Mouse (Mus musculus) layer of hippocampus, adult 18-20 months (tissue): ENCODE measurements around the gene Smg6. TPM values are rescaled to one million over a fixed set of nuclear protein-coding genes. Genes with fewer than 3 reads are reported as not detected.

Experiments
- DNase-seq, 2 experiments: peaks; one replicate each; pipeline ENCODE4 v3.0.0; 2022; ENCODE audit warnings: low spot score in 2 of 2
- long read RNA-seq: library from polyadenylated mRNA; stranded (forward); transcript quantifications from one replicate; pipeline ENCODE4 v2.0.0, GENCODE M21; 2021
- total RNA-seq, 2 experiments: library from RNA; stranded (reverse); gene quantifications; 2 replicates each; pipeline ENCODE4 v1.2.3; 2021

Gene Smg6
- 10 to 100 TPM; 35.0 to 36.0 TPM for total RNA-seq
- long read RNA-seq, full-length matches to known transcripts, result 20 of 45 reads
- long read RNA-seq, partial matches to known transcripts, result 11 of 45 reads
- long read RNA-seq, other reads (novel, unspliced or antisense), result 14 of 45 reads

- DNase-seq, result peak; percentile 87 to 94
Observed at GRCm38 (mm10) chr11:74925577-74926387, at the start of gene Smg6, which contains the start of gene Srr. TSS of gene Smg6 (plus strand) at chr11:74925823. TSS of gene Srr (minus strand) at chr11:74925948.

GRCm38 (mm10) chr11:74876801-74877200, 48.8 kb upstream of the Smg6 start:
- DNase-seq, result peak; percentile 78 to 81

GRCm38 (mm10) chr11:74880999-74881398, 44.6 kb upstream of the Smg6 start:
- no peak for DNase-seq

GRCm38 (mm10) chr11:74881979-74882378, 43.6 kb upstream of the Smg6 start:
- peak; percentile 55 to 70 for DNase-seq

DNA sequence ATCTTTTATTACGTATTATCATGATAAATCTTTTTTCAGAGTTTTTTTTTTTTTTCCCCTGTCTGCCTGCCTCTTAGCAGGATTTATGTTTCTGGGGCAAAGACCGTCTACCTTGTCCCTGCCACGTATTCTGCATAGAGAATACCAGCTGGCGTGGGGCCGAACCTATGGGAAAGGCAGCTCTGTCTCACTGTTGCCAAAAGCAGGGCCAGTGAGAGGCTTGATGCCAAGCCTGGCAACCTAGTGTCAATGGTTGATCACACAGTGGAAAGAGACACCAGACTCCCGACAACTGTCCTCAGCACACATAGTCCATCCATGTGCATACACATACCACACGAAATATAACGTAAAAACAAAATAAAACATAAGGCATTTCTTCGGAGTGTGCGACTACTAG, 42.5 kb upstream of the Smg6 start:
- no peak for DNase-seq

DNA sequence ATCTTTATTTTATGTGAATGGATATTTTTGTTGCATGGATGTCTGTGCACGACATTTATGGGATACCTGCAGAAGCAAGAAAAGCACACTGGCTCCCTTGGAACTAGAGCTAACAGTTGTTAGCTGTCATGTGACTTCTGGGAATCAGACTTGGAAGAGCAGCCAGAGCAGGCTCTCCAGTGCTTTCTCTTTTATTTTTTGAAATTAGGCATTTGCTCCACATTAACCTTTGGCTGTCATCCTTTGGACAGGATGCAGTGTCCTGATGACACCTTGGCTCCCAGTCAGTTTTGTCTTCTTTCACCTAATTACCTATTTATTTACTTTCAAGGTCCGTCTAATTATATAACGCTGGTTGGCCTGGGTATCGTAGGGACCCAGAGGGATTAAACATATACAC, 31.0 kb upstream of the Smg6 start:
- DNase-seq, result no peak

GRCm38 (mm10) chr11:74895980-74896900, 29.4 kb upstream of the Smg6 start:
- peak; percentile 40 to 68 for DNase-seq

DNA sequence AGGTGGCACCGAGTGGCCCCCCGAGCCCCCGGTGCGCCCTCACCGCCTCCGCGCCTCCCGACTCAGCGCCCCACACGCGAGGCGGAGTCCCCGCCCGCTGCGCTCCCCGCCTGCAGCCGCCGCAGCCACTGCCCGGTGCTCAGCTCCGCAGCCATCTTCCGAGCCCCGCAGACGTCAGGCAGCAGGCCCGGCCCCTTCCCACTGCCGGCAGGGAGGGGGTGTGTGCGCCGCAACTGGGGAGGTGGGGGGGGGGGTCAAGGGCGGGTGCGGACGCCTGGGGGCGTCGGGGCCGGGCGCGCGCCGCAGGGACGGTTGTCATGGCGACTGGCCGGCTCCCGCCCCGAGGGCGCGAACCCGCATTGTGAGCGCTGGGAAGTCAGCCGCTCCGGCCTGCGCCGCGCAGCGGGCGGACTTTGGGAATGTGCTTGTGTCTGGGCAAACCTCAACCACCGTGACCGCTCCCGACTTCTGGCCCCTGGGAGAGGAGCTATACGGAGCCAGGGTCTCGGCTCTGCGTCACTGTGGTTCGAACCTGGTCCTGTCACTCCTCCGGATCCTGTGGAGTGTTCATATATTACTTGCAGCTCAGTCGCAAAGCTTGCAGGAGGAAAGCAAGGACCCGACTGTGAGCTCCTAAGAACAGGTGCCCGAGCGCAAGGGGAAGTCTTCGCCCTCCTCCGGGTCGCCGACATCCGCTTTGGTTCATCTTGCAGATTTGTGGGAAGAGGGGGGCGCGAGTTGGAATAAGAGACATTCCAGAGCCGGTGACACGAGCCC, 28.5 kb upstream of the Smg6 start, which contains the start of gene Sgsm2:
Gene Sgsm2, minus strand, starts transcription at position 160 of the 777 bp plus-strand sequence.
- DNase-seq, result peak; percentile 62 to 70

DNA sequence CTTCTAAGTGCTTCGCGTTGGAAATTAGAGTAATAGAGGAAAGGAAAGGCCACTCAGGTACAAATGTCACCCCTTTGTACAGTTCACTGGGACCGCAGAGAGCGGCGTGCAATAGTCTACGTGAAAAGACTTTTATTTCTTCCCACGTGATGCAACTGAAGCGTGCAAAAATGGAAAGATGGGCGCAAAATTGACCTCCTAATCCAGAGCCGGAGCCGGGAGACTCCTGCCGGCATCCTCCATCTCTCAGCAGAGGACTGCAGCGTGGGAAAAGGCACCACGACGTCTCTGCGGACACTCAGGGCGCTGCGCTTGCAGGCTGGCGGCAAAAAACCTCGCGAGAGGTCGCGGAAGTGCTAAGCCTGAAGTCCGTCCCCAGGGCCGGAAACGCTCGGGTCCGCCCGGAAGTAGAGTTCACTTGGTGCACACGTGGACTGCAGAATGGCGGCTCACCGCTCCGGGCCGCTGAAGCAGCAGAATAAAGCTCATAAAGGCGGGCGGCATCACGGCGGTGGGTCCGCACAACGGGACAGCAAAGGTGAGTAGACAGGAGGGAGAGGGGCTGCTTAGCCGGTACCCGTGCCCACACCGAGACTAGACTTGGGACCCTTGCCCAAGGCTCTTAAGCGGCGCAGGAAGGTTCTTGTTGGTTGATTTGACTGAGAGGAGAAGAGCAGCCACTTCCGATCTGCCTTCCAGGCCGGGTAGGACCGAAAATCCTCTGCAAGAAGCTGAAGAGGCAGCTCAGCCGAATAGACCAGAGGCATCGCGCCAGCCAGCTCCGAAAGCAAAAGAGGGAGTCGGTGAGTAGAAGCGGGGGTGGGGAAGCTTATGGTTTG, 27.7 kb upstream of the Smg6 start, which contains the start of gene Tsr1:
Gene Tsr1, plus strand, starts transcription at position 394 of the 839 bp plus-strand sequence.
- DNase-seq, result peak; percentile 78 to 90

DNA sequence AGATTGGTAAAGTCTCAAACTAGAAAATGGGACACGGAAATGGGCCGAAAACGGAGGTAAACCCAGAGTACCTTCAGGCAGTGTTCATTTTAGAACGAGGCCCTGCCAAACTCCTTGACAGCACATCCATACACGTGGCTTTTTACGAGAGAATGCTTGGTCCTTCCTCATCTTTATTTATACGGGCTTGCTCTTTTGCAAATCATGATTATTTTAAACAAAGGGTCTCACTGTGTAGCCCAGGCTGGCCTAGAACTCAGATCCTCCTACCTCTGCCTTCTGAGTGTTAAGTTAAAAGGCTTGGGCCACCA, 27.2 kb upstream of the Smg6 start:
- DNase-seq, result no peak

DNA sequence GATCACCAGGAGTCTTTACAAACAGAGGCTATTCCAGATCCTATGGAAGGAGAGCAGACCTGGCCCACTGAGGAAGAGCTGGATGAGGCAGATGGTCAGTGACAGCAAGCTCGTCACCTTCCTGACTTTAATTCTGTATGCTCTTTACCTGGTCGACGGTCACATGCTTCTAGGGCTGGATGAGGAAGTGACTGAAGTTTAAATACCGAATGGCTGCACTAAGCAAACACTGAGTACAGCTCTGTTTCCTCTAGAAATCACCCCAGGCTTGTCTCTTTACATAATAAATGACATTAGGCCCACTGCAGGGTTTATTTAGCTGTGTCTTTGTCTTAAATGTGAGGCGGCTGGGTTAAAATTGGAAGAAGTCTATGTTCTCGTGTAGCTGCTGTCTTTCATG, 24.1 kb upstream of the Smg6 start:
- DNase-seq, result no peak

GRCm38 (mm10) chr11:74902416-74902815, 23.2 kb upstream of the Smg6 start:
- DNase-seq, result no peak

- DNase-seq, result no peak
Observed at GRCm38 (mm10) chr11:74907850-74908249, 17.8 kb upstream of the Smg6 start.

DNA sequence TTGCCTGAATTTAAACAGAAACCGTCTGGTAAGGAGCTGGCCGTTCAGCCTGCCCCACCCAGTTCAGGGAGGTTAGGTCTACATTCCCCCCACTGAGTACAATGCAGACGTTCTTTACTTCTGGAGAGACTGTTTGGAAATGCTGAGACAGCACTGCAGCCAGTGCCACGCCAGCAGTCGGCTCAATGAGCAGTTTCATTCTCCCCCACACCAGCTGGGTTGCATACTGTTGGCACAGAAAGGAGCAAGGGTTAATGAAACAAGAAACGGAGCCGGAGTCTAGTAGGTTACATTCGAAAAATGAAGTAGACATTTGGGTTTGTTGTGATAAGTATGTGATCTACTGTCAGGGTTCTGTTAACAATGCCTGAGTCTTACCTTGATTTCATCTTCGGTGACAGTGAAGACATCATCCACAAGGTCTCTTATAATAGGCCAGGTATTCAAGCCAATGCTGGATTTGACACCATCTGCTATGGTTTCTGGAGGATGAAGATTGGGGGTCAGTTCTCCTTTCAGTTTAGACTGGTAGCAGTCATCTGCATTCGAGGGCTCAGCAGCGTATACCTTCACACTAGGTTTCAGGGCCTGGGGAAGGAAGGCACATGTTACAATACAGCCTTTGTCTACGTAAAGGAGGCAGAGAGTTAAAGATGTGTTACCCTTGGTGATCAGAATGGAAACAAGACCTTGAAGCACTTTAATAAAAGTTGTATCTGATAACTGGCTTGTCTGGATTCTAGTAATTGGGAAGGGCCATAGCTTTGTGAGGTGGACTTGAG, 16.8 kb upstream of the Smg6 start:
- DNase-seq, result peak in 1 of 2 experiments; percentile 26

DNA sequence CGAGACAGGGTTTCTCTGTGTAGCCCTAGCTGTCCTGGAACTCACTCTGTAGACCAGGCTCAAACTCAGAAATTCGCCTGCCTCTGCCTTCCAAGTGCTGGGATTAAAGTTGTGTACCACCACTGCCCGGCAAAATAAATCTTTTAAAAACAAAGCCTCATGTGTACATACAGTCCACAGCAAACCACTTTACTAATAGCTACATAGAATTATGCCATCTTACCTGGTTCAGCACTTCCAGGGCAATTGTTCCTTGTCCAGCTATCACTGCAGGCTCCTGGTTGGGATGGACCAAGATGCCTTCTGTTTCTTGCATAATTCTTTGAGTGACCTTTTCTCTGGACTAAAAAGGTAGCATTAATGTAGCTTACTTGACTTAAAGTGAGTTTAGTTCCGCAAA, 15.6 kb upstream of the Smg6 start:
- no peak for DNase-seq

GRCm38 (mm10) chr11:74912492-74912891, 13.1 kb upstream of the Smg6 start:
- no peak for DNase-seq

DNA sequence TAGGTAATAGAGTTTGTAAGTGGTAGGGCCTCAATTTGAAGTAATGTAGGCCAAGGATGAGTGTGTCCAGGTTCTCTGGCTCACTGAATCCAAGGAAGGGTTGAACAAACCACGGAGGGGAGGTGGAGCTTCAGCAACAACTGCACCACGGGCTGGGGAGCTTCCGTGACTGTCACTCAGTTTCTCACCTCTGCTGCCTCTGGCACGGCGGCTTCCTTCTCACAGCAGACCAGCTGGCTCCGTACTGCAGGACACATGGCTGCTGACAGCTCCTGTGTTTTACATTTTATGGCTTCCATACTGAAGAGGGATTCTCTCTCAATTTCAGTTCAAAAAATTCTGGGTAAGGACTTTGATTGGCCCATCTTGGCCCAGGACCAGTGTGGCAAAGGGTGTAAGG, 6.4 kb upstream of the Smg6 start:
- DNase-seq, result no peak

GRCm38 (mm10) chr11:74924149-74924548, 1.5 kb upstream of the Smg6 start:
- DNase-seq, result no peak

- peak in 1 of 2 experiments; percentile 27 for DNase-seq
Observed at GRCm38 (mm10) chr11:74926388-74927005, 874 bp downstream of the Smg6 start.
